Mouse (Mus musculus) G1E (cell line): Measurements from ENCODE around the gene Ctnnb1. TPM values are rescaled to one million over a fixed set of nuclear protein-coding genes. Genes with fewer than 3 reads are reported as not detected.

Experiments used
- ATAC-seq: 2 replicates; pipeline ENCODE4 v1.8.0; 2016; ENCODE audit warnings: mild to moderate bottlenecking; ENCODE audit not compliant: insufficient number of reproducible peaks, poor library complexity, low FRiP score, severe bottlenecking; ENCODE audit errors: extremely low read depth
- DNase-seq: peaks from one replicate; pipeline ENCODE4 v3.0.0; 2012; ENCODE audit warnings: low spot score
- H3K27me3 ChIP-seq: 2 replicates; pipeline ENCODE4 v1.6.1; 2012; ENCODE audit warnings: mild to moderate bottlenecking, low read length, inconsistent platforms; ENCODE audit not compliant: insufficient read depth
- H3K36me3 ChIP-seq: replicated peaks from 2 replicates; pipeline ENCODE3; 2012; ENCODE audit warnings: mild to moderate bottlenecking, inconsistent platforms
- H3K4me1 ChIP-seq: 2 replicates; pipeline ENCODE4 v1.6.1; 2012; ENCODE audit warnings: low read depth, low read length, inconsistent platforms, mixed read lengths; ENCODE audit not compliant: insufficient read depth
- H3K4me3 ChIP-seq: 2 replicates; pipeline ENCODE4 v1.5.1; 2012; ENCODE audit warnings: low read depth, mild to moderate bottlenecking, inconsistent platforms, low read length, moderate library complexity, mixed read lengths
- H3K9me3 ChIP-seq: replicated peaks from 2 replicates; pipeline ENCODE4 v1.6.1; 2012; ENCODE audit warnings: inconsistent platforms
- CTCF ChIP-seq: IDR thresholded peaks from 2 replicates; pipeline ENCODE4 v1.5.1; 2012; ENCODE audit warnings: low read depth, low read length, inconsistent platforms, mixed read lengths
- GATA1 ChIP-seq: IDR thresholded peaks from 2 replicates; pipeline ENCODE4 v1.6.1; 2012; ENCODE audit warnings: borderline replicate concordance, low read length, inconsistent platforms, mixed read lengths
- GATA2 ChIP-seq: IDR thresholded peaks from 2 replicates; pipeline ENCODE4 v1.6.1; 2012; ENCODE audit warnings: low read depth, low read length, inconsistent platforms, borderline replicate concordance
- POLR2AphosphoS5 ChIP-seq: IDR thresholded peaks from 2 replicates; pipeline ENCODE4 v1.6.1; 2012; ENCODE audit warnings: low read depth, low read length, inconsistent platforms; ENCODE audit not compliant: insufficient replicate concordance
- TAL1 ChIP-seq: conservative IDR thresholded peaks from 2 replicates; pipeline ENCODE4 v1.6.1; 2012; ENCODE audit warnings: low read depth, low read length, inconsistent platforms, mixed read lengths
- polyA plus RNA-seq: library from polyadenylated mRNA; stranded (reverse); fragments of >175 nt; gene quantifications from 2 replicates; pipeline ENCODE4 v1.2.3, GENCODE M21; 2012
- total RNA-seq, 2 experiments: library from RNA; stranded (forward) in 1 of 2; stranded (reverse) in 1 of 2; fragments of 200-1000 nt in 1 of 2; fragments of >200 nt in 1 of 2; fragmentation: Nextera tagmentation in 1 of 2; gene quantifications; 2 replicates each; pipeline ENCODE4 v1.2.3; 2014 to 2017

The Ctnnb1 gene
- total RNA-seq (2014; fragmentation: Nextera tagmentation) (214 and 233 TPM in 2 replicates), total RNA-seq (2017) (591 and 628 TPM in 2 replicates), polyA plus RNA-seq (60.1 and 76.8 TPM in 2 replicates)

DNA sequence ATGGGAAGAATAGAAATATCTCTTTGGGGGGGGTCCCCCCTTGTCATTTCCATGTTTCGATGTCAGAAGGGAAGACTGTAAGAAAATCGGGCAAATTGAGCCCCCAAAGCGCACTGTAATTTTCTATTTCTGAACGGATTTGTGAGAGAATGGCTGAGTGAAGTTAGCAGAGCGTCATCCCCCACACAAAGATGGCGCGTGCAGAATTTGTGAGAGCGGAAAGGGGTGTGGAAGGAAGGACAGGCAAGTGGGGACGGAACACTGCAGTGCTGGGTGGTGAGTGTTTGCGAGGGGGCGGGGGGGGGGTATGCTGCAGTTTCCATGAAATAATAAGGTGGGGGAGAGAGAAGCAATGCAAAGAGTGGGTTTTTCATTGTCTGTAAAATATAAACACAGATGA lies at the start of gene Ctnnb1:
Ctnnb1 (plus strand) TSS at position 136 of the 400 bp plus-strand sequence.
- Histone ChIP-seq H3K4me3 (no peak within 1 kb of the TSS), H3K27me3 (peaks cover 24% of the 10 kb centered on the region), H3K36me3 (no peaks in the 10 kb centered on the region), H3K4me1 (peaks cover 4% of the 10 kb centered on the region), H3K9me3 (no peaks in the 10 kb centered on the region)
- no peak for DNase-seq
- TF ChIP-seq GATA2 = no peak
- TF ChIP-seq CTCF = no peak
- no peak for TF ChIP-seq TAL1
- TF ChIP-seq GATA1 = no peak
- TF ChIP-seq POLR2AphosphoS5 = no peak
- no peak for ATAC-seq

DNA sequence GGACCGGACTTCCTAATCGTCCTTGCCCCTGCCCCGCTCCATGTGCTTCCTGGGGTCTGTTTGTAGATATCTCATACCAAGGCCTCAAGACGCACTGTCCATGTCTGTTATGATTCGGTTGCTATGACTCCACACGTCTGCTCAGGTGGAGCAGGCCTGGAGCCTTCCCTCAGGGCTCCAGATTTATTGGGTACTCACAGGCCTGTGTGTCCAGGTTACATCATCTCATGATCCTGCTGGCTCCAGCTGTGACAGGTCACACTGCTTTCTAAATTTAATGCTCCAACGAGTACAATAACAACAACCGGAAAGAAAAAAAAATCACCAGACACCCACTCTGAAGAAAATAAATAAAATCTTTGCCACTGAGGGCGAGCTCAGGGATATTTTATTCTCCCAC lies 48.7 kb upstream of the Ctnnb1 start:
- H3K27me3 ChIP-seq = peaks cover 24% of the 10 kb centered on the region
- H3K4me3 ChIP-seq = no peak overlapping the region
- DNase-seq = no peak
- H3K9me3 ChIP-seq = no peaks in the 10 kb centered on the region
- H3K4me1 ChIP-seq = no peaks in the 10 kb centered on the region
- H3K36me3 ChIP-seq = no peaks in the 10 kb centered on the region
- no peak for TF ChIP-seq CTCF
- TF ChIP-seq GATA1 = no peak
- no peak for TF ChIP-seq TAL1
- TF ChIP-seq GATA2 = no peak
- no peak for TF ChIP-seq POLR2AphosphoS5
- ATAC-seq = no peak

DNA sequence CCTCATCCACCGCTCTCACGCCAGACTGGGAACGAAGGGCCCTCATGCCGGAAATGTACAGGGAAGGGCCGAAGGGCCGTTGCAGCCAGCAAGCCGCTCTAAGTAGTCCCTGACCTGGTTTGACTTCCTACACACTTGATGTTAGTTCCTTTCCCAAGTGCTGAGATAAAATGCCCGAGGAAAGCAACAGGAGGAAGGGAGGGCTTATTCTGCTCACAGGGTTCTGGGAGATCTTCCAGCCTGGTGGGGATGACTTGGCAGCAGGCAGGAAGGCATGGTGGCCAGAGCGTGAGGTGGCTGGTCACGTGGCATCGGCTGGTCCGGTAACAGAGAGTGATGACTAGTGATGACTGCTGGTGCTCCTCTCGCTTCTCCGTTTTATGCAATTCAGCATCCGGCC lies 47.9 kb upstream of the Ctnnb1 start:
- DNase-seq (no peak), ATAC-seq (no peak)
- peaks cover 23% of the 10 kb centered on the region for H3K27me3 ChIP-seq
- no peaks in the 10 kb centered on the region for H3K4me1 ChIP-seq
- TF ChIP-seq GATA2 (no peak), POLR2AphosphoS5 (no peak), GATA1 (no peak), TAL1 (no peak), CTCF (no peak)
- H3K4me3 ChIP-seq = no peak overlapping the region
- H3K9me3 ChIP-seq = no peaks in the 10 kb centered on the region
- H3K36me3 ChIP-seq = no peaks in the 10 kb centered on the region

DNA sequence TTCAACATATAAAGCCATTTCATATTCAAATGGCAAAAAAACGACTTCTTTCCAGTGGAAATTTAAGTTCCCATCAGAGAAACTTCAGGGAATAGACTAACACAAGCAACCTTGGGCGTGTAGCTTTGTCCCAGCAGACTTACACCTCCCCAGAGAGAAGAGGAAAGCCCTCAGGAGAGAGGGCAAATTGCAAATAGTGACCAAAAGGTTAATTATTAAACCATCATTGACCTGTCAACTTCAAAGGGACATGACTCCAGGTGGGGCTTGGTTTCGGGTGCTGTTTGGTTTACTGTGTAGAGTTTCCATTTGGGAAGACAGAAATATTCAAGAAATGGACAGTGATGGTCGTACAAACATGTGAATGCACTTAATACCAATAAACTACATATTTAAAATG lies 47.2 kb upstream of the Ctnnb1 start:
- Histone ChIP-seq H3K36me3 (no peaks in the 10 kb centered on the region), H3K9me3 (no peaks in the 10 kb centered on the region), H3K4me3 (no peak overlapping the region), H3K4me1 (no peaks in the 10 kb centered on the region), H3K27me3 (peaks cover 23% of the 10 kb centered on the region)
- no peak for TF ChIP-seq TAL1
- TF ChIP-seq POLR2AphosphoS5 = no peak
- no peak for TF ChIP-seq CTCF
- TF ChIP-seq GATA2 = no peak
- no peak for TF ChIP-seq GATA1
- ATAC-seq (no peak), DNase-seq (no peak)

DNA sequence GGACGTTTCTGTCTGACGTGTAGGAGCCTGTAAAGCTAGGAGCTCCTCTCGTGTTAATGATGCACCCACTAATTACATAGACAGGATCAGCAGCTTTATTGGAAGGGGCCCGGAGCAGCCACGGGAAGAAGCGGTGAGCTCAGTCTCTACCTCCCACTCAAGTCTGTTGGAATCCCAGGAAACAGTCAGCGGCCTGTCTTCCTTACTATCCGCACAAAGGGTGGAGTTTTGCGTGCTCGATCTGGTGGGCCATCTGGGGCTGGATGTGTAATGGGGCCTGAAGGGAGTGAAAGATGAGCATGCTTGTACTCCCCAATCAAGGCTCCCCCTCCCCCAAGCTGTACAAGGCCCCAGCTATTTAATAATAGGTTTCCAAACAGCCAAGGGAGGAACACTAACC lies 44.3 kb upstream of the Ctnnb1 start:
- DNase-seq = no peak
- Histone ChIP-seq H3K36me3 (no peaks in the 10 kb centered on the region), H3K27me3 (peaks cover 22% of the 10 kb centered on the region), H3K4me1 (no peaks in the 10 kb centered on the region), H3K9me3 (no peaks in the 10 kb centered on the region), H3K4me3 (no peak overlapping the region)
- no peak for ATAC-seq
- TF ChIP-seq TAL1 (no peak), GATA2 (no peak), POLR2AphosphoS5 (no peak), GATA1 (no peak), CTCF (no peak)

DNA sequence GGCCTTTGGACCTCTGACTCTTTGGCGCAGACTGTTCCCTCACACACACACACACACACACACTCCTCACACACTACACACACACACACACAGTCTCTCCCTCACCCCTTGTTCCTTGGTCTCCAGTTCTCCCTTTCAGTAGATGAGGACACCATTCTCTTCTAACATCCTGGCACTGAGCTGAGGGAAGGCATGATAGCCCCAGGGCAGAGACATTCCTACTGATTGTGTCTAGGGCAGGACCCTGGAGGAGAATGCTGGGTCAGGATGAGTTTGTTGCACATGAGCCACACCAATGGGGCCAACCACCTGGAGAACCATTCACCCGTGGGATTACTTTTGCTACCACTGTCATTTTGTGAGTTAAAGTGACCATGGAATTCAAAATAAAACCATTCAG lies 41.4 kb upstream of the Ctnnb1 start:
- no peak for TF ChIP-seq TAL1
- no peak for TF ChIP-seq POLR2AphosphoS5
- TF ChIP-seq CTCF = no peak
- H3K27me3 ChIP-seq = peaks cover 15% of the 10 kb centered on the region
- H3K9me3 ChIP-seq = no peaks in the 10 kb centered on the region
- ATAC-seq (no peak), DNase-seq (no peak)
- no peaks in the 10 kb centered on the region for H3K36me3 ChIP-seq
- no peaks in the 10 kb centered on the region for H3K4me1 ChIP-seq
- no peak overlapping the region for H3K4me3 ChIP-seq
